Mouse (Mus musculus) testis, adult 2 months (tissue): Measurements from ENCODE around the gene Gm19426.

Source experiments
- CTCF ChIP-seq: fragments of 200-500 bp; IDR thresholded peaks from 2 replicates; pipeline ENCODE4 v1.5.1; 2012; ENCODE audit warnings: low read depth, mild to moderate bottlenecking, inconsistent platforms, low read length, moderate library complexity; ENCODE audit not compliant: control insufficient read depth, insufficient read depth, insufficient replicate concordance
- POLR2A ChIP-seq: fragments of 200-500 bp; IDR thresholded peaks from 2 replicates; pipeline ENCODE4 v1.6.1; 2012; ENCODE audit warnings: low read depth, mild to moderate bottlenecking, inconsistent platforms, low read length, moderate library complexity; ENCODE audit not compliant: control insufficient read depth

DNA sequence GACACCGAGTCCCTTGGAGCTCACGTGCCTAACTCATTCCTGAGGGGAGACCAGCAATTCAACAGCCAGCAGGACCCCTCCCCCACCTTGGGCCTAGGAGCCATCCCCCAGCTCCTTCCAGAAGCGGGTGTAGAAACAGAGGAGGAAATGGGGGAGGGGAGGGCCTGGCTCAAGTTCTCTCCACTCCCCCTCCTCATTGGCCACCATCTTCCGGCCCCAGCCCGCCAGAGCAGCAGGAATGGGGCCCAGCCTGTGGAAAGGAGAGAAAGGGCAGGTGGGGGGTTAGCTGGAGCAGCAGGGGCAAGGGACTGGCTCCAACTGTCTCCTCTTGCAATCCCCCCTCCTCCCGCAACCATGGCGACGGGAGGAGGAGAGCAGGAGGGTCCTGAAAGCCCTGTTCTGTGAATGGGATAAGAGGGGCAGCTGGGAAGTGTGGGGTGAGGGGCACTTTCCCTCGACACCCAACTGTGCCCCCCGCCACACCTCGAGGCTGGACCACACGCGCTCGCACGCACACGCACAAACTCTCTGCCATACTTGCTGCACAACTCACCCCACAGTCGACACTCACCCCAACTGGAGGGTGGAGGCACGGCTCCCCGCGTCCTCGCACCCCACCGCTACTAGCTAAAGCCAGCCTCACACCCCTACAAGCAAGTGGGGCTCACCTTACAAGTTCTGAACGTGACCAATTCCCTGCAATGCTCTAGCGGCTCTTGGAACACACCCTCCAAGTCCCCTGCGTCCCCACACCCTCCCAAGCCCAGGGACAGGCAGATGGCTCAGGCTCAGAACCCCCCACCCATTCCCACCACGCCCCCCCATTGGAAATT lies 788 bp downstream of the Gm19426 start:
- TF ChIP-seq POLR2A (no peak), CTCF (no peak)
